Mouse (Mus musculus): ENCODE results near the gene Tet1.

Gene Tet1

DNA sequence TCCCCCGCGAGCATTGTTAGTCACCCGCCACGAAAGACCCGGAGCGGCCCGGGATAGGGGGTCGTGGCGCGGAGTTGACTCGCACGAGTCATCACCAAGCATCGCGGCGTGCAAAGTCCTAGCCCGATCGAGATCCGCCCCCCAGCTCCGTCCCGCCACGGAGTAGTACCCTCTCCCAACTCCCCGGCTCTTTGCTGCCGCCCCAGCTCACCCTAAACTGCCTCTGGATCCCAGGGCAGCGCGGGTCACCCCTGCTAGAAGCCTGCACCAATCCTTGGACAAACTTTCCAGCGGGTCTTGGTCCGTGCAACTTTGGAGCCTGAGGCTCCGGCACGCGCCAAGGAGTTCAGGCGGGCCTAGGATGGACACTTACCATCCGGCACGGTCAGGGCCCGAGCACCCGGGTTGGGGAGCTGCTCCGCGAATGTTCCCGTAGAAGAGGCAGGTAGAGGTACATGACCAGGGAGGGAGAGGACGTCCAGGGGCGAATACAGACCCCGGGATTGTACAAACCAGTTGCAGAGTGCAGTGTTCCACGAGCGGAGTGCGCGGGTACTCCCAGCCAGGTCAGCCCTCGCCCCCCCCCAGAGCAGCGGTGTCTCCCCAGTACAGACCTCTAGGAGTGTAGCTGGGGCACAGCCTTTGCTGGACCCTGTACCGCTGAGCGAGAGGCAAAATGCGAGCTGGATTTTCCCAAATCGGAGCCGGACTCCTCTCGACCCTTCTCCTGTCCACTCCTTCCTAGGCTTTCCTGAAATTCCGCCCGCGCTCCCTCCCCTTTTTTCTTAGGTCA is 21.8 kb downstream of the Tet1 start:
- DNase-seq = peak; percentile 78 to 81

DNA sequence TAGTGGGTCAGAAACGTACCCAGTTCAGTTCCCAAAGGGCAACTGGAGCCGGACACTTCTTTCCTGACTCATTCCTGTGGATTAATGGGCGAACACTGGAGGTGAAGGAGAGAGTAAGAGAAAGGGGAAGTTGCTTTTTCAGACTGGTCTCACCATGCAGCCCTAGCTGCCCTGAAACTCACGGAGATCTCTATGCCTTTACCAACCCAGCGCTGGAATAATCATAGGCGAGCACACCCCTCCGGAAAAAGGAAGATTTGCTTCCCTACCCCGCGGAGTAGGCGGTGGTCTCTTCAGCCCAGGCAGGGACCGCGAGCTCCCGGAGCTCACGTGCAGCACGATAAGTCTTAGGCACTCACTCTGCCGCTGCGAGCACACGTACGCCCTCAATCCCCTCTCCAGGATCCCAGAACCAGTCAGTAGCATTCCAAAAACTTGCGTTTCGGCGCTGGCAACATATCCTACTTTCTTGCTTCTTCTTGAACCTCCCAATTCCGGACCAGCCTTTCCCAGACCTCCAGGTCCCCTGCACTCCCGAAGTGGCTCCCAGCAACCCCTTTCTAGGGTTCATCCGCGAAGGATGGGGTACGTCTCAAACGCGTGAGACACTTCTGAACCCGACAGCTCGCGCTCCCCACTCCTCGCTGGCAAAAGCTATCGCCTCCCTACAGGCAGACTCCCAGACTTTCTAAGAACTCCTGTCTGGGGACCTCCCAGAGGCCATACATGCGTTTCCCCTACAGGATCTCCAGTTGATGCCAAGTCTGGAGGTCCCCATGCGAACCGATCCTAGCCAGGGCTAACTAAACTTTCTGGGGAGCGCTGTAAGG is 22.6 kb downstream of the Tet1 start:
- DNase-seq = no peak

DNA sequence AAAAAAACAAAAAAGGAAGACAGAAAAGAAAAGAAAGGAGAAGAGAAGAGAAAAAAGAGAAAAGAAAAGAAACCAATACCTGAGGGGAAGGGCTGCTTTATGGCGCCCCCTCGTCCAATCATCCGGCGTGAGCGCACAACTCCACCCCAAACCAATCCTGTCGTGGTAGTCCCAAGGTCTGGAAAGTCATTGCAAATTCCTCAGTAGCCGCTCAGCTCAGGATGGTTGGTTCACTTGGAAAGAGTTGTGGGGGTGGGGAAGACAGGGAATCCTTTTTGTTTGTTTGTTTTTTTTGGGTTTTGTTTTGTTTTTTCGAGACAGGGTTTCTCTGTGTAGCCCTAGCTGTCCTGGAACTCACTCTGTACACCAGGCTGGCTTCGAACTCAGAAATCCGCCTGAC is 23.3 kb downstream of the Tet1 start:
- DNase-seq = no peak

DNA sequence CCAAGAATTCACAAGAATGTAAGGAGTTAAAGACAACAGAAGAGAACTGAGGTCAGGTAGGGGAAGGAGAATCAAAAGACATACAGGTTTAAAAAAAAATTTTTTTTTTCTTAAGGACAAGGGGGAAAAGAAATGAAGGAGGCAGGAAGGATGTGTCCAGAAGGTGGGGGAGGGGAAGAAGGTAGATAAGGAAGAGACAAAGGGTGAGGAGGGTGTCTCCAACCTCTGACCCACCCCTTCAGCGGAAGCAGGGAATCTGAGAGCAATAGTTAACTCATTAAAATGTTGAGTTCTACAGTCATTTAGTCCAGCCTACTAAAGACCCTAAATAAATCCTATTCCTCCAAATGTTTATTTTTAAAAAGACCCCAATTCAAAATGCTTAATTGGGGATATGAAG is 24.3 kb downstream of the Tet1 start:
- no peak for DNase-seq

DNA sequence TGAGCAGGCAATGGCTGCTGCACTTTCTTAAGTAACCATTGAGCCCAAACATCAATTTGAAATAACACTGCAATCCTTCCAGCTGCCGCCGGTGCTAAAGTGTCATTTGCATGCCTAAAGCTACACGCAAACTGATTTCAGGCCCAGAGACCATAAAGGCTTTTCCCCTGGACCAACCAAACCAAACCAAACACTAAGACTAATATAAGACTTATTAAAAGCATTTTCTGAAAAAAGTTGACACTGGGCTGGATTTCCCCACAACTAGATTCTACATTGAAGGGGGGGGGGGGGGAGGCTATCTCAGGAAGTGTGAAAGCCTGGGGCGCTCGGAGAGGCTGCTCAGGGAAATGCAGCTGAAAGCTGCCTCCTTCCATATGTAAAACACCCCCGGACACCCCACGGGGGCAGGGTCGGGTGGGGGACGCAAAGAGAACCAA is 24.8 kb downstream of the Tet1 start:
- no peak for DNase-seq

DNA sequence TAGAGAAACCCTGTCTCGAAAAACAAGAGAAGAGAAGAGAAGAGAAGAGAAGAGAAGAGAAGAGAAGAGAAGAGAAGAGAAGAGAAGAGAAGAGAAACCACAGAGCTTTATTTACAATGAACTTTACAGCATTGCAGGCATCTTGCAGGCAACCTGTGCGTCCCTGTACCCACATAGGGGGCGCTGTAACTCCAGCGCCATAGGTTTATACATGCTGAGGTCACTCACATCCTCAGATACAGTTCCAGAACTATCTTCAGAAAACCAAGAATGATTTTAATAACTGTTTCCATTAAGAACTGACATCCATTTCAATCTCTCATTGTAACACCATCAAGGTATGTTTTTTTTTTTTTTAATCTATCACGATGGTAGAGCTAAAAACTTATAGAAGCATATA is 27.6 kb downstream of the Tet1 start:
- DNase-seq = no peak

DNA sequence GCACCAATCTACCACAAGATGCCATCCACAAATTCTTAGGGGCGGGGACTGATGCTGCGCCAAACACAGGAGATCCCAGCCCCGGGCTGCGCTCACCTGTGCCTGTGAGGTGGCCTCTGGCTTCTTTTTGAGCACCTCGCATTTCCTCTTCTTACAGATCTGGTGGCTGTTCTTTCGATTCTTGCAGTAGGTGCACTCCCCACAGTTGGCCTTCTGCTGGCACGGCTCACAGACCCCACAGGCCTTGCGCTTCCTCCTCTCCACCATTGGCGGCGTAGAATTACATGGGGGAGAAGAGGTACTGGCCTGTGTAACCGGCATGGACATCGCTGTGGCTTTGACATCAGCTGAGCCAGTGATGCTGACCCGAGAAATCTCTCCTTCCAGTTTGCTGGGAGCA is 30.7 kb downstream of the Tet1 start:
- no peak for DNase-seq

DNA sequence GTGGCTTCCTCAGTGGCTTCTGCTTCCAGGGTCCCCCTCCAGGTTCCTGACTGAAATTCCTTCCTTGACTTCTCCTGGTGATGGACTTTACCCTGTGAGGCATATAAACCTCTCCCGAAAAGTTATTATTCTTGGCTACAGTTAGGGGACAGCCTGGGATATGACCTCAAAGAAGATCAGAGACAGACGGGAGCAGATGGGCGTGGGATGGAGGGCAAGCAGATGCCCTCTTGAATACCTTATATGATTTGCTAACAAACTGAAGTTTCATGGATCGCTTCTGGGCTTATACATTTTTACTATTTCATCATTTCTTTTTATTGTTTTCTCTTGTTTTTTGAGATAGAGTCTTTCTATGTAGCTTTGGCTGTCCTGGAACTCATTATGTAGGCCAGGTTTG is 33.2 kb downstream of the Tet1 start:
- DNase-seq = no peak

DNA sequence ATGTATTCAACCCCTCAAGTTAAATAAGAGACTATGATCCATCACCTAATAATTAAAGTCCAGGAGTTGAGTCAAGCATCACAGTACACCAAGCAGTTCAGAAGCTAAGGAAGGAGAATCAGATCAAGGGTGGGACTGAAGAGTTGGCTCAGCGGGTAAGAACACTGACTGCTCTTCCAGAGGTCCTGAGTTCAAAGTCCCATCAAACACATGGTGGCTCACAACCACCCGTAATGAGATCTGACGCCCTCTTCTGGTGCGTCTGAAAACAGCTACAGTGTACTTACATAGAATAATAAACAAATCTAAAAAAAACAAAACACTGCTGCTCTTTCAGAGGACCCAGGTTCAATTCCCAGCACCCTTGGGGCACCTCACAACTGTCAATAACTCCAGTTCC is 34.0 kb downstream of the Tet1 start:
- no peak for DNase-seq

DNA sequence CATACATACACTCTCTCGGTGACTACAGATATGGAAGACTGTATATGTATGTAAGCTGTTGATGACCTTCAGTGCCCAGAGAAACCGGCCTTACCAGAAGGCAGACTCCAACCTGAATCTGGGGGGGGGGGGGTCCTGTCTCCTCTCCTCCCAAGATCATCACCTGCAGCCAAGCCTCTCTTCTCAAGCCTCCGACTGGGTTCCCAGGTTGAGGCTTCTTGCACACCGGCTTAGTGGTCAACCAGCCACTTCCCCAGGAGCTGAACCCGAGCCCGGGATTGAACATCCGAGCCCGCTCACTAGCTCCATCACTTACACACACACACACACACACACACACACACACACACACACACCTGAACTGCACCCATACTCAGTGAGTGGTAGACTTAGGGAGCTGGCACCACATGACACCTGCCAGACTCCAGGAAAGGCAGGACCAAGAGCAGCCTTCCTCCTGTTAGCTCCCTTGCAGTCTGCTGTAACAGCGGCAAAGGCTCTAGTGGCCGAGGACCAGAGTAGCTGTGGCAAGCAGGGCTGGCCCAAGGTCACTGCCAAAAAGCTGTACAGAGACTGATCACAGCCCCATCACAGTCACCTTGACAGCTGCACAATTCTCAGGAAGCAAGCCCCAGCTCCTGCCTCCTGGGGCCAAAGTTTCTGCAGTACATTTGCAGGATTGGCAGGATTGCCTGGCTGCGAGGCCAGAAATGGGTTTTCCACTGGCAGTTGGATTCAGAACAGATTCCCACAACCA is 42.6 kb downstream of the Tet1 start:
- DNase-seq = peak; percentile 72 to 74

DNA sequence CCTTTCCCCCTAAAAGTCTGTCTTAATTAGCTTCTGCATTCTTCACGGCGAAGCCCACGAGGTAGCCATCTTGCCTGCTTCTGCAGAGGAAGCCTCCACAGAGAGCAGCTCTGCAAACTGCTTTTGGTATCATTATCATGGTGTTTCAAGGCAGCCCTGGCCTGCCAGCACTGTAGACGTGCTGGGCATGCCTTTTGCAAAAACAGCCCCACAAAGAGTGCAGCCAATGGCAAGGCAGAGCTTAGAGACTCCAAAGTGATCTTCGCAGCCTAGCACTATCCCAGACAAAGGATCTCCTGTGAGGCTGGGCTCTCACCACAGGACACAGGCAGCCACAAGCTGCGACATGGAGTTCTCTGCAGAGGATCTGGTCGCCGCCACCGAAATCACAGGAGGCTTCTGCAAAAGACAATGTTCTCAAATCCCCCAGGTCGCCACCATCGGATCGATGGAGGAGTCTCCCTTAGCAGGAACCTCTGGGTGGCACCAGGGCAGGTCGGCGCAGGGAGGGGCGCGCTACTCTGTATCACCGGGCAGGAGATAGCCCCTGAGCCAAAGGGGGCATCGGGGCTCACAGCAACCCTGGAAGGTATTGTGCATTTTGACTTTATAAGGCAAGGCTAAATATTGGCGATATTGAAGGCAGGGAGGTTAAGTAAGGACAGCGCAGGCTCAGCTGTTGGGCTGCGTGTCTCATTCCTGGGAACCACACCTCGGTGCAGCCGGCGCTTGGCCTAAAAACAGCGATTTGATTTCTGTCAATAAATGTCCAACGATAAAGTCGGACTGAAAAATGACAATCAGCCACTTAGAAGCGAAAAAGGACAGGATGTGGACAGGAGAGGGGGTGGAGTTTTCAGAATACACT is 43.4 kb downstream of the Tet1 start:
- DNase-seq = peak; percentile 83 to 89

DNA sequence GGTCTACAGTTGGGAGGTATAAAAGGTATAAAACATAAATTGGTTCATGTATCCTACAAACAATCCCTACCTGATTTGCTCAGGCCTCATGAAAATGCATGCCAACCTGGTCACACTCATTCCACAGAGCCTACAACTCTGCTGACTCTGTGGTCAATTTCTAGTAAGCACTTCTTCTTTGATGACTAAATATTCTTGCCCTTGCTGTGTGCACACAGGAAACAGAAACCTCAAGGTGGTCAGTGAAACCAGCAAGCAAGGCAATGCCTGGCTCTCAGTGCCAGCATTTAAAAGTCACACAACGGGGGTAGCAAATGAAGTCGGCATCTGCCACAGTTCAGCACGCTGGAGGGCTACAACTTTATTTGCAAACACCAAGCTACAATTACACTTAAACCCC is 45.2 kb downstream of the Tet1 start:
- peak; percentile 23 to 41 for DNase-seq

DNA sequence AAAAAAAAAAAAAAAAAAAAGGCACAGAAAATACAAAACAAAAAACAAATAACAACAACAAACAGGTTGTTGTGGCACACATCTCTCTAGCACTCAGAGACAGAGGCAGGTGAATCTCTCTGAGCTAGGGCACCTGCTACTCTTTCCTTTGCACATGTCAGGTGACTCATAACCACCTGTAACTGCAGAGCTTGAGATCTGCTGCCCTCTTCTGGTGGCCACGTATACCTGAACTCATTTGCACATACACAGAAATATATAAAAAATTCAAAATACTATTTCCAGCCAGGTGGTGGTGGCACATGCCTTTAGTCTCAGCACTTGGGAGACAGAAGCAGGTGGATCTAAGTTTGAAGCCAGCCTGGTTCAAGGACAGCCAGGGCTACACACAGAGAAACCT is 46.4 kb downstream of the Tet1 start:
- DNase-seq = peak in 1 of 2 experiments; percentile 56

DNA sequence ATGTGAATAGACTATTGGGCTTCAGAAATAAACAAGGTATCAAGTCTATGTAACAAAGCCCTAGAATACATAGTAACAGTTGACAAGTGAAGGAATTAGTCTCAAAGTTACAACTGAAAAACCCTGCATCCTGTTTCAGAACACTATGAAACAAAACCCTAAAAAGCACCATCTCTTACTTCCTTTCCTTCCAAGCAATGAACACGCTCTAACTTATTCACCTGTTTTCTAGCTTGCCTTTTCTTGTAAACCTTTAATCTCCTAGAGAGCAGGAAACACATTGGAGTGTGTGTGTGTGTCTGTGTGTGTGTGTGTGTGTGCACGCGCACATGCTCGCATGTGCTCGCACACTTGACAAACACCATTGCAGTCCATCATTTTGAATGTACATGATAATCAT is 49.8 kb downstream of the Tet1 start:
- DNase-seq = no peak

DNA sequence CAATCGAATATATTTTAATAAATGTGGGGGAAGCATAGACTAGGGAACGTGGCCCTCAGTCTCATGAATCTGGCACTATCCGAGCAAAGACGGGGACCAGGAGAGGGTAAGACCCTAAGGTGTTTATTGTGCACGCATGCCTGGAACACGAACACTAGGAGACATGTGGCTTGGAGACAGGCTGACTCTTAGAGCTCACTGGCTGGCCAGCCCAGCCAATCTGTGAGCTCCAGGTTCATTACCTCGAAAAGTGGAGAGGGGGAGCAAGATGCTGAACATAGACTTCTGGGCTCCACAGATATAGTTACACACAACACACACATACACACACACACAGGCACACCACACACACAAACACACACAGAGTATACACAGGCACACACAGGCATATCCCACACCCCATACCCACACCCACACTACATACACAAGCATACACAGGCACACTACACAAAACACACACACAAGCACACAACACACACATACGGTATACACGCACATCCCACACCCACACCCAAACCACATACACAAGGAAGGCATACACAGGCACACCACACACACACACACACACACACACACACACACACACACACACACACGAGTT is 52.0 kb downstream of the Tet1 start:
- DNase-seq = peak; percentile 64

DNA sequence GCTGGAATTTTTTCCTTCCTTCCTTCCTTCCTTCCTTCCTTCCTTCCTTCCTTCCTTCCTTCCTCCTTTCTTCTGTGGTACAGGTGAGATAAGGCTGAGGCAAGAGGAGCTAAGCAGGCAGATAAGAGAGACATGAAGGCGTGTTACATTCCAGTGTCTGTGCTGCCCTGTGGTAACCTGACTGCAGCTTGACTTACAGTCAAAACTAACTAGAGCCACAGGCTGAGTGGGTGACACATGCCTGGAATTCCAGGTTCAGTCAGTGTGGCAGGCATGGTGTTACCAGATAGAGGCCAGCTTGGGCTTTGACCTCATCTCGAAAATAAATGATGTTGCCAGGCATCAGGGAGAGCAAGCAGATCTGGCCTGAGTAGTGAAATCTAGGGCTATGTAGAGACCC is 53.8 kb downstream of the Tet1 start:
- DNase-seq = no peak

DNA sequence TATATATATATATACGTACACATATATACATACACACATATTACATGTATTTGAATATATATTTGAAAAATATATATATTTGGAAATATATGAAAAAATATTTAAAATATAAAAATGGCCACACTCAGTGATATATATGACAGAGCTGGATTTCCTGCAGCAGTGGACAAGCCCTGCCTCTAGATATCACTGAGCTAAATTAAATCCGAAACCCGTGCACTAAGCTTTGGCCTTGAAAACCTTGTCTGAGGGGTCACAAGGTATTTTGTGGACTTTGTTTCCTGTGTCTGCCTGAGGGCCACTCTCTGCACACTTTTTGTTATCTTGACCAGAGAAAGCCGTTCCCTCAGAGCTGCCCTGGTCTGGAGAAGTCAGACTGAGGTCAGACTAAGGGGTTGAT is 54.2 kb downstream of the Tet1 start:
- DNase-seq = no peak

DNA sequence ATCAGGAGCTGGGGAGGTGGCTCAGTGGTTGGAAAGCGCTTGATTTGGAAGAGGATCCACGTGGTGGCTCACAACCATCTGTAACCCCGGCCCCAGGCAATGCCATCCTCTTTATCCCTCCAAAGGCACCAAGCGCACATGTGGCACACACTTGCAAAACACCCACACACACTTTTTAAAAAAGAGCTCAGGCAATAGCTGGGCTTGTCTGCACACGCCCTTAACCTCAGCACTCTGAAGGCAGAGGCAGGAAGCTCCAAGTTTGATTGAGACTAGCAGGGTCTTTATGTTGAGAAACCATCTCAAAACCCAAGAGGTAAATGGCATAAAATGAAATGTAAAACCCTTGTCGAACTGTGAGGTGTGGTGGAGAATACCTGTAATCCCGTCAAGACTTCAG is 57.2 kb downstream of the Tet1 start:
- DNase-seq = no peak

DNA sequence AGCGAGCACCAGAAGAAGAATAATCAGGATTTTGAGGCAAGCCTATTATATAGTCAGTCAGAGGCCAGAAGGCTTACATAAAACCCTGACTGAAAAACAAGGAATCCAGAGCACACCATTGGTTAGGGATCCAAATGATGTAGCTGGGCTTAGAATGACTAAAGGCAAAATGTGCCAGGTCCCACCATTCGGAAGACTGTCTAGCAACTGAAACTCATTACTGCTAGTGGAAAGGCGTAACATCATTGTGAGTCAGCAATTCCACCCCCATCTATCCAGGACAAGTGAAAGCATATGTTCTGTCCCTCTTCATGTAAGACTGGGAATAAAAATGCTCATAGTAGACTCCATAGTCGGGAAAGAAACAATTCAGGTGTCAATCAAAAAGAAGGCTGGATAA is 57.8 kb downstream of the Tet1 start:
- no peak for DNase-seq

DNA sequence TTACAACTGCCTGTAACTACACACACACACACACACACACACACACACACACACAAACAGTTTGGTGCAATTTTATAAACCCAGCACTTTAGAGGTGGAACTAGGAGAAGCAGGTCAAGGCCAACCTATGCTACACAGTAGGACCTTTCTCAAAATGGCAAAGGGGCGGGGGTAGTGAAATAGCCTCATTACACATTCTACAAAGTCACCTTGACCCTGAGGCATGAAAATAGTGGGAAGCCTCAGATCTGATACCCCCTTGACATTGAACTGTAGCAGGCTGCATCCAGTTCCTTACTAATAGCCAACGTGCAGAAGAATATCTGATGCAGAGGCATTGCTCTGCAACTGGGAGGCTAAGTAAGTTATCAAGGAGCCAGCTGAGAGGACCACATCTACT is 60.0 kb downstream of the Tet1 start:
- no peak for DNase-seq

DNA sequence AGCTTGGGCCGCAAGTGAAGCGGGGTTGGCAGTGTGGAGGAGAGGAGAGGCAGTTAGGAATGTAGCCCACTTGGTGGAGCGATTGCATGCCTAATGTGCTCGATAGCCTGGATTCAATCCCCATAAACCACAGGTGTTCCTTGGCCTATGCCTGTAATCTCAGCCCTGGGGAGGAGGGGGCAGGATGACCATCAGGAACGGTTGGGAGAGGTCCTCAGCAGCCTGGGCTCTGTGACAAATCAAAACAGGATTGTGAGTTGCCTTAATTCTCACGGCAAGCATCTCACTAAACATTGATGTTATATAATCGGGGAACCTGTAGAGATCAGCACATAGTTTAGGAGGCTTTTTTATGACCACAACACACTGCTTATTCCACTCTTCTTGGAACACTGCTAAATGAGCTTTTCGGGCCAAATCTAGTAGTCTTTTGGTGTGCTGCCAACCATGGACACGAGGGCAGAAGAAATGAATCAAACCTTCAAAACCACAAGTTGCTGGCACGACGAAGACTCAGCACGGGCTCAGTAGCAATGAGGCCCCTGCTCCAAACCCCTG is 61.6 kb downstream of the Tet1 start:
- peak; percentile 80 to 81 for DNase-seq
